Mouse (Mus musculus): ENCODE measurements at regions not wholly inside any gene's neighbourhood (a gene's known extent, or its start where the extent isn't known, plus 50 kb on each side); places are given as distances from the start of the nearest gene placed in this dataset.

DNA sequence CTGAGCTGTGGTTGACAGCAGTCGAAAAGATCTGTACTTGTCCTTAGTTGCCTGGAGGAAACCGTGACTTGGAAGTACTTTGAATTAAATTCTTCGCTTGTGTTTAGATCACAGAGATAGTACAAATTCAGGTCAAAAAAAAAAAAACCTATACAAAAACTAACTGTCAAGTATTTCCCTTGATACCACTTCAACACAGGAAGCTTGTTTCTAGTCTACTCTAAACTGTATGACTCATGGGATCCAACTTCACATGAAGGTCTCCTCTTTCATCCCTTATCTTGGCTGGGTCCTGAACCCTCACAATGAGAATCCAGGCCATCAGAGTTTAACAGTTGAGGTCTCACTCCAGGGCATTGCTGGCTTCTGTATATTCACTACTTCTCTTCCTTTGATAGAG is 54.8 kb downstream of the Tmem30b start:
- in situ Hi-C loops (cut with MboI; ENCODE audit: unreplicated experiment in 2 of 2), result loop anchor here in 1 of 2 experiments (25.0 kb wide), 1 partner anchor 979 kb away; no protein-coding TSS in a partner anchor

- in situ Hi-C loops (cut with MboI; ENCODE audit: unreplicated experiment in 2 of 2), result loop anchor here in 1 of 2 experiments (25.0 kb wide), 1 partner anchor 971 kb away; no protein-coding TSS in a partner anchor
These were observed 63.3 kb downstream of the Tmem30b start for GRCm38 (mm10) chr12:73482858-73483257.

GRCm38 (mm10) chr12:73482275-73482674 is 63.9 kb downstream of the Tmem30b start:
- in situ Hi-C loops (cut with MboI; ENCODE audit: unreplicated experiment in 2 of 2), result loop anchor here in 1 of 2 experiments (25.0 kb wide), 1 partner anchor 970 kb away; no protein-coding TSS in a partner anchor

DNA sequence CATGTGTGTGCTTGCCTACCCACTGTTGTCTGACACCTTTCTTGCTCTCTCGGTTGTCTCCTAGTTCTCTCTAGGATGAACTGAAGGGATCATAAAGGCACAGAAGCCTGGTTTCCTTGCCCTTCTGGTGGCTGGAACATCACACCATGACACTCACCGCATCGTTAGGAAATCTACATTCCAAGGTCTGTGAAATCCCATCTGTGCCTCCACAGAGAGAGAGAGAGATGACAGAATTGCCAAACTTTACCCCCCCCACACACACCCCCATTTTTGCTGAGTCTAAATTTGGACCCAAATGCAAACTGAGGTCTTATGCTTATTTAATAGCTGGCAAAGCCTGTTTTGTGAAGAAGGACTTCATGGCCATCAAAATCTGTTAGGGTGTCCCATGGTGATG is 64.5 kb downstream of the Tmem30b start:
- in situ Hi-C loops (cut with MboI; ENCODE audit: unreplicated experiment in 2 of 2), result loop anchor here in 1 of 2 experiments (25.0 kb wide), 1 partner anchor 969 kb away; no protein-coding TSS in a partner anchor

GRCm38 (mm10) chr12:73481165-73481564 is 65.0 kb downstream of the Tmem30b start:
- in situ Hi-C loops (cut with MboI; ENCODE audit: unreplicated experiment in 2 of 2), result loop anchor here in 1 of 2 experiments (25.0 kb wide), 1 partner anchor 969 kb away; no protein-coding TSS in a partner anchor

DNA sequence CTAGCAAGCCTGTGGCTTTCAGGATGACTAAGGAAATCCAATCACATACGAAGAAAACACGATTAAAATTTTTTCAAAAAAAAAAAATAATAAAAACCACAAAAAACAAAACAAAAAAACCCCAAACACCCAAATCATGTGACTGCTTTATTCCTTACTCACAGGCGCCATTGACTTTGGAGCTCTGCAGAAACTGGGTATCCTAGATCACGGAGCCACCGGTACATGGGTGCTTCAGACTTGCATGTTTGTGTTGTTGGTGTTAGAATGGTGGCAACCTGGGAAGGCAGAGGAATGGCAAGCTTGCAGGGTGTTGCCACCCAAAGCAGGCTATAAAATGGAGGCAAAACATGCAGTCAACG is 65.6 kb downstream of the Tmem30b start:
- in situ Hi-C loops (cut with MboI; ENCODE audit: unreplicated experiment in 2 of 2), result loop anchor here in 1 of 2 experiments (25.0 kb wide), 1 partner anchor 968 kb away; no protein-coding TSS in a partner anchor

- in situ Hi-C loops (cut with MboI; ENCODE audit: unreplicated experiment in 2 of 2), result loop anchor here in 1 of 2 experiments (25.0 kb wide), 1 partner anchor 968 kb away; no protein-coding TSS in a partner anchor
These were observed 66.1 kb downstream of the Tmem30b start for GRCm38 (mm10) chr12:73479932-73480609.

- in situ Hi-C loops (cut with MboI; ENCODE audit: unreplicated experiment in 2 of 2), result loop anchor here in 1 of 2 experiments (25.0 kb wide), 1 partner anchor 966 kb away; no protein-coding TSS in a partner anchor
These were observed 67.6 kb downstream of the Tmem30b start for GRCm38 (mm10) chr12:73478641-73479040.

DNA sequence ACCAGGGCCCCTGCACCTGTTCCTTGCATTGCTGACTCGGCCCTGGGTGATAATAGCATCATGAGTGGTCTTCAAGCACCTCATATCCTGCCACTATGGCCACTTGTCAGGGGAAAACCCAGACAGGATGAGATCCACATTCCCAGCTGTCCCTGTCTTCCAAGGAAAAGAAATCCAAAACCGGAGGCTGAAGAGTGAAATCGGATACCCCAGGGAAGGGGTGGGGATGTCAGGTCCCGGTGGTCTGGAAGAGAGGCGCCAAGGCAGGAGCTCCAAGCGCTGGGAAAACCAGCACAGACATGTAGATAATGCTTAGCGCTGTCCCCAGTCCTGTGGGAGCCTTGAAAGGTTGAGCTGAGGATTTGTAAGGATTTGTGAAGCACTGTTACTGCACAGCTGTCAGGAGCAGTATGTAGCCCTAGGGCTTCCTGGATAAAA is 69.8 kb downstream of the Tmem30b start:
- in situ Hi-C loops (cut with MboI; ENCODE audit: unreplicated experiment in 2 of 2), result loop anchor here in 1 of 2 experiments (25.0 kb wide), 1 partner anchor 964 kb away; no protein-coding TSS in a partner anchor

DNA sequence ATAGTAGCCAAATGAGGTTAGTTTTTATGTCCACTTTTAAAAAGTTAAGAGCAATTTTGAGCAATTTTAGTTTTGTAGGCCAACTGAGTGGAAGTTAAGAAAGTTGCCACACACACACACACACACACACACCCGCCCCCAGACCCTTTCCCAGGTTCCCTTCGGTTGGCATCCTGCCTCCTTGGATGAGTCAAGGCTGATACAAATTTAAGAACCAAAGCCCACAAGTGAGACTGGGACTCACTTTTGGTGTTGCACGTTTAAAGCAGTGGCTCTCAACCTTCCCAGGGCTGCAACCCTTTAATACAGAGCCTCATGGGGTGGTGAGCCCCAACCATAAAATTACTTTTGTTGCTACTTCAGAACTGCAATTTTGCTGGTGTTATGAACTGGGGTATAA is 70.4 kb downstream of the Tmem30b start:
- in situ Hi-C loops (cut with MboI; ENCODE audit: unreplicated experiment in 2 of 2), result loop anchor here in 1 of 2 experiments (25.0 kb wide), 1 partner anchor 963 kb away; no protein-coding TSS in a partner anchor

DNA sequence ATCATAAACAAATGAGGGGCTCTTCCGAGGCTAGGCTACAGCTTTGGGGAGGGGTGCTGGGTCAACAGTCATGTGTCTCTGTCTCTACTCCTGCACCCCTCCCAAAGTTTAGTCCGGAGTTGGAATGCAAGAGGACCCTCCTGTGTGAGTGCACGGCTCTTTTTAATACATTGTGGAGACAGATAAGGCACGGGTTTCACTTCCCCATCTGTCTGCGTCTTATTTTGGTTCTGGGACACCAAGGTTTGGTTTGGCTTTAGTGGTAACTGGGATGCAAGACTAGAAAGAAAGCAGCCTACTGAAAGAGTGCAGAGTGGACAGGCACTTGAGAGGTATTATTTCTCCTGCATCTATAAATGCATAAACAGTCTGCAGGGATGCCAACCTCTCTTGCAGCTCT is 71.2 kb downstream of the Tmem30b start:
- in situ Hi-C loops (cut with MboI; ENCODE audit: unreplicated experiment in 2 of 2), result loop anchor here in 1 of 2 experiments (25.0 kb wide), 1 partner anchor 963 kb away; no protein-coding TSS in a partner anchor

- in situ Hi-C loops (cut with MboI; ENCODE audit: unreplicated experiment in 2 of 2), result no loop called here
These were observed 73.1 kb downstream of the Tmem30b start for GRCm38 (mm10) chr12:73473111-73473510.

- in situ Hi-C loops (cut with MboI; ENCODE audit: unreplicated experiment in 2 of 2), result no loop called here
These were observed 74.2 kb downstream of the Tmem30b start for GRCm38 (mm10) chr12:73471966-73472365.

DNA sequence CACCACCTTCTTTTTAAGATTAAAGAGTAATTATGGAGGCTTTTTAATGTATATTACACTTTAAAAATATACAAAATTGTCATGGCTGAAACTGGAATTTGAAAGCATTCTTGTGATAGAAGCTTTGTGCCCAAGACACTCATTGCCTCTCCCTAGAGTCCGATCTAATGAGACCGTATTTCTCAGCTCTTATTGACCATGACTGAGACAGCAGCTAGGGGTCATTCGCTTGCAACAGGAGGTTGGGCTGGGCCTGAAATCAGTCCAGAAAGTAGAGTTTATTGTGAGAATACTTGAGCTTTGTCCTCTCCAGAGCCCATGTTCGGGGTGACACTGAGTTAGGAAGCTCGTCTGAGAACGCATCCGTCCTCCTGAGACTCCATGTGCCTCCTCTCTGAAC is 79.7 kb downstream of the Tmem30b start:
- in situ Hi-C loops (cut with MboI; ENCODE audit: unreplicated experiment in 2 of 2), result no loop called here

GRCm38 (mm10) chr12:73465975-73466374 is 80.2 kb downstream of the Tmem30b start:
- in situ Hi-C loops (cut with MboI; ENCODE audit: unreplicated experiment in 2 of 2), result no loop called here

GRCm38 (mm10) chr12:73464311-73464710 is 81.9 kb downstream of the Tmem30b start:
- in situ Hi-C loops (cut with MboI; ENCODE audit: unreplicated experiment in 2 of 2), result no loop called here

DNA sequence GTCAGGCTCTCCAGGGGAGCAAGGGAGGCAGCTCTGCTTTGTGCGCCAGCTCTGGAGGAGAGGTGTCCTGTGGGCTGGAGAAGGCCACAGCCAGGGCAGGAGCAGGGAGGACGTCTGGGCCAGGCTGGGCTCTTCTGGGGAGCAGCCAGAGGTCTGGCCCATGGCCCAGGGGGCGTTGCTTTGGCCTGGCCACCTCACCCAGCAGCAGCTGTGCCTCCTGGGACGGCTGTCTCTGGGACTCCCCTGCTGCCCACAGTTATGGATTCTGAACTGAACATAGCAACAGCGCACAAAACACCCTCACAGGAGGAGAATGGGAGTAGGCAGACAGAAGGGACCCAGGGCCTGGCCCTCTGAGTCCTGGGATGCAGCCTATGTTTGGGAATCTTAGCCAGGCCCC is 84.1 kb downstream of the Tmem30b start:
- in situ Hi-C loops (cut with MboI; ENCODE audit: unreplicated experiment in 2 of 2), result no loop called here

GRCm38 (mm10) chr12:73460291-73460761 is 85.9 kb downstream of the Tmem30b start:
- in situ Hi-C loops (cut with MboI; ENCODE audit: unreplicated experiment in 2 of 2), result no loop called here

DNA sequence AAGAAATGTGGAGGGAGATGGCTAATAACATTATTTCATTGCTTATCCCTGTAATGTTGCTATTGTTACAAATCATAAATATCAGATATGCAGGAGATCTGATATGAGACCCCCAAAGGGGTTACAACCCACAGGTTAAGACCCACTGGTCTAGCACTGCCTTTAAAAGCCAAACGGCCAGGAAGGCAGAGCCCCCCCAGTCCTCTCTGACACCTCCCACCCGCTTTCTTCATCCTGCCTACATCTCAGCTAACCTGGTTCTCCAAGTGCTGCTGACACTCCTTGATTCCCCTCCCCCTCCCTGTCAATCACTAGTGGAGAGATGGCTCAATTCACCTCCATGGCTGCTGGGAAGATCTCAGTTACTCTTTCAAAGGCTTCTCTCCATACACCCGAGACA is 94.9 kb downstream of the Tmem30b start:
- in situ Hi-C loops (cut with MboI; ENCODE audit: unreplicated experiment in 2 of 2), result loop anchor here (5.0 kb wide), 2 partner anchors 61 to 429 kb away; no protein-coding TSS in a partner anchor

GRCm38 (mm10) chr12:73450541-73450940 is 95.7 kb downstream of the Tmem30b start:
- in situ Hi-C loops (cut with MboI; ENCODE audit: unreplicated experiment in 2 of 2), result loop anchor here (5.0 kb wide), 2 partner anchors 62 to 428 kb away; no protein-coding TSS in a partner anchor

DNA sequence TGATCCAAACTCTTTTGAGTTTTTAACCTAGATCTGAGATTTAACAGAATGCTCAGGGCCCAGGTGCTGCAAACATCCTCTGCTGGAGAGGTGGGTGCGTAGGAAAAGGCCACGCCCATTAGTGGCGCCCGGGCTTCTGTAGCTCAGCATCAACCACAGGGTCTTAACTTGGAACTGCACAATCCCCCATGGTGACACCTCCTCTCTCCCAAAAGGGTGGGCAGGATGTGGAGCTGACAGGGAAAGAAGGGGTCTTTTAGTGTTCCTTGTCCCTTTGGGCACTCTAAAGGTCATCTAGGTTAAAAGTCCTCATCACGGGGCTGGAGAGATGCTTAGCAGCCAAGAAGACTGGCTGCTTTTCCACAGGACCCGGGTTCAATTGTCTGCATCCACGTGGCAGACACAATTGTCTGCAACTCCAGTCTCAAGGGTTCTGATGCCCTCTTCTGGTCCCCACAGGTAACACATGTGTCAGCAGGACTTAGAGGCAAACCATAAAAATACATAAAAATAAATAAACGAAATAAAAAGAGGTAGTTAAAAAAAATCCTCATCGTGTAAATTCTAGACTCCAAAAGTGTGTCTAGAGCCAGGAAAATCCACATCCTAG is 96.2 kb downstream of the Tmem30b start:
- in situ Hi-C loops (cut with MboI; ENCODE audit: unreplicated experiment in 2 of 2), result loop anchor here (5.0 kb wide), 2 partner anchors 62 to 428 kb away; no protein-coding TSS in a partner anchor
